Mouse (Mus musculus) midbrain, embryonic 14.5 days (tissue): Measurements from ENCODE around the gene 5031439G07Rik. TPM values are rescaled to one million over a fixed set of nuclear protein-coding genes. Genes with fewer than 3 reads are reported as not detected.
"Not testable (repeated sequence)": the region's sequence is repeated elsewhere in the genome, so short reads cannot be mapped to it uniquely, and the experiment has no call there.

Experiments
- ATAC-seq: fragments of 200-750 bp; cut with Nextera tagmentation; 2 replicates; pipeline ENCODE4 v1.8.0; 2017; ENCODE audit warnings: moderate number of reproducible peaks, moderate library complexity; ENCODE audit not compliant: low FRiP score, low TSS enrichment
- DNase-seq: peaks from one replicate; pipeline ENCODE4 v3.0.0-alpha.2; 2015
- H3K27ac ChIP-seq: fragments of 300-500 bp; sonication (generic); replicated peaks from 2 replicates; pipeline ENCODE4 v1.5.1; 2014; ENCODE audit warnings: mild to moderate bottlenecking, low read depth, low read length, moderate library complexity
- H3K27me3 ChIP-seq: fragments of 300-500 bp; sonication (generic); 2 replicates; pipeline ENCODE4 v1.6.1; 2014; ENCODE audit warnings: low read length, control low read depth, mixed read lengths; ENCODE audit not compliant: control insufficient read depth, insufficient read depth
- H3K36me3 ChIP-seq: fragments of 300-500 bp; sonication (generic); 2 replicates; pipeline ENCODE4 v1.6.1; 2014; ENCODE audit warnings: low read length, control low read depth; ENCODE audit not compliant: control insufficient read depth, insufficient read depth
- H3K4me1 ChIP-seq: fragments of 300-500 bp; sonication (generic); 2 replicates; pipeline ENCODE4 v1.6.1; 2014; ENCODE audit warnings: mild to moderate bottlenecking, antibody characterized with exemption, low read length, control low read depth; ENCODE audit not compliant: control insufficient read depth, insufficient read depth
- H3K4me2 ChIP-seq: fragments of 300-500 bp; sonication (generic); 2 replicates; pipeline ENCODE4 v1.6.1; 2014; ENCODE audit warnings: mild to moderate bottlenecking, low read length, moderate library complexity
- H3K4me3 ChIP-seq: fragments of 300-500 bp; sonication (generic); replicated peaks from 2 replicates; pipeline ENCODE4 v1.5.1; 2014; ENCODE audit warnings: low read depth, low read length
- H3K9ac ChIP-seq: fragments of 300-500 bp; sonication (generic); replicated peaks from 2 replicates; pipeline ENCODE4 v1.6.1; 2014; ENCODE audit warnings: mild to moderate bottlenecking, low read length, moderate library complexity
- H3K9me3 ChIP-seq: fragments of 300-500 bp; sonication (generic); 2 replicates; pipeline ENCODE4 v1.6.1; 2016; ENCODE audit warnings: low read length, control low read depth, mixed read lengths; ENCODE audit not compliant: control insufficient read depth
- WGBS: fragments of 180-500 bp; shearing (Covaris S2); extraction: QIAGEN DNeasy Blood & Tissue Kit; methylation state at CpG from one replicate; pipeline ENCODE4 v1.1.7; 2014; 5-methylcytosine and 5-hydroxymethylcytosine counted together
- polyA plus RNA-seq: library from polyadenylated mRNA; unstranded; fragments of >200 nt; fragmentation: Nextera tagmentation; extraction: Ambion mirVana; gene quantifications from 2 replicates; pipeline ENCODE4 v1.2.1, GENCODE M21; 2014

Gene 5031439G07Rik
- 22.0 and 23.2 TPM in 2 replicates for polyA plus RNA-seq

GRCm38 (mm10) chr15:84987874-84988825 lies at the start of gene 5031439G07Rik:
5031439G07Rik (minus strand) TSS chr15:84988551.
- DNase-seq: peak; percentile 96
- H3K27ac ChIP-seq: peak within 1 kb of the TSS; percentile 79
- H3K4me3 ChIP-seq: peak within 1 kb of the TSS; percentile 77
- peak within 1 kb of the TSS; percentile 60 for H3K4me2 ChIP-seq
- H3K9ac ChIP-seq: peak within 1 kb of the TSS; percentile 95
- no peaks in the 10 kb centered on the region for H3K27me3 ChIP-seq
- no peaks in the 10 kb centered on the region for H3K9me3 ChIP-seq
- WGBS: 3% methylated on average over 43 of the region's 59 CpGs
- H3K36me3 ChIP-seq: no peaks in the 10 kb centered on the region
- peaks cover 40% of the 10 kb centered on the region for H3K4me1 ChIP-seq
- ATAC-seq: peak; percentile 91

DNA sequence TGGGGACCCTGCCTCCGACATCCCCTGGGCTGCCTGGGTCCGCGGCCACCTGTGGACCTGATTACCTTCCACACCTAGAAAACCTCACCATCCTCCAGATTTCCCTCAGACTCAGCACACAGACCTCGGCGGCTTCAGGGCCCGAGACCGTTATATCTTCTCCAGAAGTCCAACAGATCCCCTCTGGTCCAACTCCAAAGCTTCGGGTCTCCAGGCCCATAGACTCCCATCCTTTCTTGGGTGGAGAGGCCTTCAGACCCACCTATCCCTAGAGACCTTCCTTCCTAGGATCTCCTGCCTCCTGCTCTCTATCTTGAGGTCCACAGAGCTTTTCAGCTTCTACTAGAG lies 49.0 kb upstream of the 5031439G07Rik start:
- Histone ChIP-seq H3K9ac (peak overlapping the region; percentile 82), H3K27me3 (no peaks in the 10 kb centered on the region), H3K36me3 (no peaks in the 10 kb centered on the region), H3K9me3 (no peaks in the 10 kb centered on the region), H3K27ac (no peak overlapping the region), H3K4me3 (peak overlapping the region; percentile 70), H3K4me1 (peaks cover 22% of the 10 kb centered on the region), H3K4me2 (peak overlapping the region; percentile 86)
- ATAC-seq (no peak), DNase-seq (peak; percentile 35)
- 8% methylated on average over 8 of the region's 8 CpGs for WGBS

DNA sequence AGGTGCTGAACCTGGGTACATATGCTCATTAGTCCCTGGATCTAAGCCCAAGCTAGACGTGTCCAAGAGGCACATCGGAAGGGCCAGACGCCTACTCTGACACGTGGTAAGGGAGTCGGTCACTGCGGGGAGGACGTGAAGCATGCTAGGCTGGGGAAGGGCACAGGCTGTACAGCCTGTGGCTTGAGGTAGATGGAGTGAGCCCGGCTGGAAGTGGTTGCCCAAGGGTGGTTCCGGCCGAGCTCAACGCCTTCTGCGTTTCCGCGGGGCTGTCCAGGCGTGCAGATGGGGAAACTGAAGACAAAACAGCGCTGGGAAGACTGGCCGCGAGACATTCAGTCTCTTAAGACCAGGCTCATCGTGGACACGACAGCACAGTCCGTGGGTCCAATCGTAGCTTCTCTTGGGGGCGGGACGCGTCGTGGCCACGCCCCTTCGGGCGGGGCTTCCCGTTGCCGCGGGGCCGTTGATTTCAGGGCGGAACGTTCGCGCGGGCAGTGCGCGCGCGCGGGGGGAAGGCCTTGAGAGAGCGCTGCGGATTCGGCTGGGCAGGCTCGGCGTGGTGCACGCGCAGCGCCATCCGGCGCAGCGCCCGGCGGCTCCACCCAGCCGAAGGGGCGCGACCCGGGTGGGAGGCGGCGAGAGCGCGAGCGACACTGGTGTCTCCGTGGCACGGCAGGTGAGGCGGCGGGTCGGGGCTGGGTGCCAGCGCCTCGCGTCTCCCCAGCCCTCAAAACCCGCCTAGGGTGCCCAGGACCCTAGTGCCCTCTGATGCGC lies 48.4 kb upstream of the 5031439G07Rik start:
- H3K4me2 ChIP-seq: peak overlapping the region; percentile 86
- H3K4me3 ChIP-seq: peak overlapping the region; percentile 70
- under 1% methylated on average over 56 of the region's 75 CpGs for WGBS
- no peaks in the 10 kb centered on the region for H3K27me3 ChIP-seq
- DNase-seq (peak; percentile 99), ATAC-seq (peak; percentile 94)
- no peaks in the 10 kb centered on the region for H3K9me3 ChIP-seq
- peaks cover 16% of the 10 kb centered on the region for H3K4me1 ChIP-seq
- H3K9ac ChIP-seq: peak overlapping the region; percentile 82
- peak overlapping the region; percentile 49; the same call in 1 of the 2 replicates for H3K27ac ChIP-seq
- no peaks in the 10 kb centered on the region for H3K36me3 ChIP-seq

GRCm38 (mm10) chr15:85033916-85034315 lies 45.6 kb upstream of the 5031439G07Rik start:
- H3K27ac ChIP-seq, H3K4me2 ChIP-seq, H3K27me3 ChIP-seq, H3K9me3 ChIP-seq, H3K4me3 ChIP-seq, H3K36me3 ChIP-seq, ATAC-seq, H3K9ac ChIP-seq, DNase-seq: not testable (repeated sequence)
- 60% methylated on average over 7 of the region's 7 CpGs for WGBS
- H3K4me1 ChIP-seq: peaks cover 12% of the 10 kb centered on the region

GRCm38 (mm10) chr15:85031866-85032265 lies 43.5 kb upstream of the 5031439G07Rik start:
- H3K4me2 ChIP-seq: no peak overlapping the region
- H3K36me3 ChIP-seq: no peaks in the 10 kb centered on the region
- H3K27me3 ChIP-seq: no peaks in the 10 kb centered on the region
- H3K4me3 ChIP-seq: no peak overlapping the region
- H3K9me3 ChIP-seq: no peaks in the 10 kb centered on the region
- no peak for DNase-seq
- ATAC-seq: no peak
- no peaks in the 10 kb centered on the region for H3K4me1 ChIP-seq
- no peak overlapping the region for H3K27ac ChIP-seq
- 86% methylated on average over 3 of the region's 3 CpGs for WGBS
- no peak overlapping the region for H3K9ac ChIP-seq

- not testable (repeated sequence) for H3K27ac ChIP-seq, H3K4me3 ChIP-seq, DNase-seq, ATAC-seq, H3K9me3 ChIP-seq, H3K4me1 ChIP-seq, H3K4me2 ChIP-seq, H3K36me3 ChIP-seq, H3K27me3 ChIP-seq, H3K9ac ChIP-seq
- 97% methylated on average over 1 of the region's 1 CpGs for WGBS
These were observed 42.3 kb upstream of the 5031439G07Rik start for GRCm38 (mm10) chr15:85030643-85031042.

DNA sequence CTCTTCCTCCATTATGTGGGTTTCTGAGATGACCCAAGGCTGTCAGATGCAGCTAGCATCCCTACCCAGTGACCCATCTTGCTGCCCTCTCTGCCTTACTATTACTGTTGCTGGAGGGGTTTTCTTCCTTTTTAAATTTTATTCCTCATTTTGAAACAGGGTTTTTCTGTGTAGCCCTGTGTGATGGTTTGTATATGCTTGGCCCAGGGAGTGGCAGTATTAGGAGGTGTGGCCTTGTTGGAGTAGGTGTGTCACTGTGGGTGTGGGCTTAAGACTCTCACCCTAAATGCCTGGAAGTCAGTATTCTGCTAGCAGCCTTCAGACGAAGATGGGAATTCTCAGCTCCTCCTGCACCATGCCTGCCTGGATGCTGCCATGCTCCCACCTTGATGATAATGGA lies 40.3 kb upstream of the 5031439G07Rik start, which contains the start of gene Fam118a:
Gene Fam118a (plus strand): TSS at position 301 of the 400 bp plus-strand sequence.
- ATAC-seq, H3K27ac ChIP-seq, H3K4me3 ChIP-seq, H3K9ac ChIP-seq, DNase-seq, H3K9me3 ChIP-seq, H3K4me2 ChIP-seq, H3K27me3 ChIP-seq, H3K4me1 ChIP-seq, H3K36me3 ChIP-seq: not testable (repeated sequence)
- WGBS: 54% methylated on average over 1 of the region's 1 CpGs

- Histone ChIP-seq H3K9ac (no peak overlapping the region), H3K4me3 (no peak overlapping the region), H3K4me2 (no peak overlapping the region), H3K36me3 (no peaks in the 10 kb centered on the region), H3K4me1 (no peaks in the 10 kb centered on the region), H3K27ac (no peak overlapping the region), H3K27me3 (no peaks in the 10 kb centered on the region), H3K9me3 (no peaks in the 10 kb centered on the region)
- no peak for ATAC-seq
- WGBS: 45% methylated on average over 4 of the region's 4 CpGs
- DNase-seq: no peak
These were observed 39.4 kb upstream of the 5031439G07Rik start for GRCm38 (mm10) chr15:85027740-85028139.
